Mouse (Mus musculus) liver (tissue): ENCODE measurements around the gene Gtf3c2.
A peak's percentile ranks its signal among the peaks of the same experiment; 100 is the strongest.

Experiments used
- DNase-seq: peaks from one replicate; pipeline ENCODE4 v3.0.0-alpha.2; 2020; ENCODE audit warnings: mixed read lengths

Gene Gtf3c2

GRCm38 (mm10) chr5:31197072-31197471, 17.1 kb upstream of the Gtf3c2 start:
- no peak for DNase-seq

GRCm38 (mm10) chr5:31196207-31196606, 16.3 kb upstream of the Gtf3c2 start:
- no peak for DNase-seq

GRCm38 (mm10) chr5:31195671-31196070, 15.7 kb upstream of the Gtf3c2 start:
- DNase-seq, result no peak

GRCm38 (mm10) chr5:31194486-31195485, 14.8 kb upstream of the Gtf3c2 start:
- no peak for DNase-seq

- peak; percentile 38 for DNase-seq
Measured at GRCm38 (mm10) chr5:31193631-31194281, 13.8 kb upstream of the Gtf3c2 start.

GRCm38 (mm10) chr5:31192939-31193630, 13.1 kb upstream of the Gtf3c2 start, which contains the start of the genes Snx17 and Eif2b4:
Gene Snx17, plus strand, starts transcription at chr5:31193227.
Gene Eif2b4, minus strand, starts transcription at chr5:31193430.
- DNase-seq, result peak; percentile 99

- peak; percentile 78 for DNase-seq
Measured at GRCm38 (mm10) chr5:31192045-31192938, 12.3 kb upstream of the Gtf3c2 start.

GRCm38 (mm10) chr5:31190201-31190600, 10.3 kb upstream of the Gtf3c2 start:
- DNase-seq, result no peak

- no peak for DNase-seq
Measured at GRCm38 (mm10) chr5:31188223-31188840, 8.4 kb upstream of the Gtf3c2 start.

- DNase-seq, result peak; percentile 64
Measured at GRCm38 (mm10) chr5:31183678-31184077, 3.7 kb upstream of the Gtf3c2 start.

GRCm38 (mm10) chr5:31181183-31181770, 1.3 kb upstream of the Gtf3c2 start:
- no peak for DNase-seq

- peak; percentile 62 for DNase-seq
Measured at GRCm38 (mm10) chr5:31179301-31179765, 611 bp downstream of the Gtf3c2 start.

GRCm38 (mm10) chr5:31168630-31169029, 11.3 kb downstream of the Gtf3c2 start:
- no peak for DNase-seq

GRCm38 (mm10) chr5:31164878-31165277, 15.1 kb downstream of the Gtf3c2 start:
- DNase-seq, result no peak

GRCm38 (mm10) chr5:31162462-31162861, 17.5 kb downstream of the Gtf3c2 start:
- no peak for DNase-seq

- peak; percentile 85 for DNase-seq
Measured at GRCm38 (mm10) chr5:31154152-31154553, 25.8 kb downstream of the Gtf3c2 start, which contains the start of gene Mpv17. Gene Mpv17, minus strand, starts transcription at chr5:31154251.

- DNase-seq, result no peak
Measured at GRCm38 (mm10) chr5:31153516-31154151, 26.3 kb downstream of the Gtf3c2 start.

GRCm38 (mm10) chr5:31151746-31152145, 28.2 kb downstream of the Gtf3c2 start:
- DNase-seq, result no peak

- no peak for DNase-seq
Measured at GRCm38 (mm10) chr5:31149781-31150180, 30.2 kb downstream of the Gtf3c2 start.

- DNase-seq, result no peak
Measured at GRCm38 (mm10) chr5:31138968-31139425, 40.9 kb downstream of the Gtf3c2 start.
